Mouse (Mus musculus) fat pad, adult 2 months (tissue): ENCODE results near the gene Pgrmc1.
"Not testable (repeated sequence)": the region's sequence is repeated elsewhere in the genome, so short reads cannot be mapped to it uniquely, and the experiment has no call there.

Experiments used
- DNase-seq: peaks from one replicate; pipeline ENCODE4 v3.0.0-alpha.2; 2011; ENCODE audit warnings: low read depth, low spot score; ENCODE audit errors: extremely low read depth

Gene Pgrmc1

GRCm38 (mm10) chrX:36597707-36598389, at the start of gene Pgrmc1:
TSS of gene Pgrmc1 (plus strand) at chrX:36598206.
- DNase-seq = no peak

DNA sequence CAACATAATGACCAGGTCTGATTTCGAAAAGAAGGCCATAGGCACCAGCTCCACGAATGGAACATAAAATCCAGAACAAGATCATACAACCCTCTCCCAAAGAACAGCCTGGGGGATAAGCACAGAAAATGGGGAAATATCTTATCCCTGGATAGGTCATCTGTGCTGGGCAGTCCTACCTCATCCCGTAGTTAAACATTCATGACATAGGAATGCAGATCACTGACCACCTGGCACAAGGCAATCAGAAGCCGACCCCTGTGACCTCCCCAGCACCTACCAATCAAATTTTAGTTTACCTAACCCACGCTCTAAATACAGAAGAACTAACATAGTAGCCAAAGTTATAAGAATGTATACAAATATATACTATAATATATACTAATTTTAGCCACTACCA, 49.2 kb upstream of the Pgrmc1 start:
- DNase-seq = no peak

GRCm38 (mm10) chrX:36550906-36551305, 47.1 kb upstream of the Pgrmc1 start:
- DNase-seq = no peak

DNA sequence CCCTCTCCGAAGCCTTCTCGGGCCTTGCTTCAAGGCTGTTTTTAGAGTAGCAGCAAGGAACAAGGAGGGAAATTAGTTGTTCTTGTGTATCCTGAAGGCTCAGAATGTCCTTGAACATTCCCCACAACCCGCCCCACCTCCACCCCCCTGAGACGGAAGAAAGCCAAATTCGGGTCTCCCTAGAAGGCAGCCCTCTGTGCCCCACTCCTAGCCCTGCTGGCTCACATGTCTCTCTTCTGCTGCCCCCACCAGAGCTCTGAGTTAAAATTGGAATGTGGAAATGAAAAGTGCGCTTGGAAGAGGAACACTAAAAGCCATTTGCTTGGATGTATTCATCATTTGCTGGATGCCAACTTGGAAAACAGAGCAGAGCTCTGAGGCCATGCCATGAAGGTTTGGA, 46.7 kb upstream of the Pgrmc1 start:
- DNase-seq = no peak

- no peak for DNase-seq
Observed at GRCm38 (mm10) chrX:36552055-36552587, 45.9 kb upstream of the Pgrmc1 start.

DNA sequence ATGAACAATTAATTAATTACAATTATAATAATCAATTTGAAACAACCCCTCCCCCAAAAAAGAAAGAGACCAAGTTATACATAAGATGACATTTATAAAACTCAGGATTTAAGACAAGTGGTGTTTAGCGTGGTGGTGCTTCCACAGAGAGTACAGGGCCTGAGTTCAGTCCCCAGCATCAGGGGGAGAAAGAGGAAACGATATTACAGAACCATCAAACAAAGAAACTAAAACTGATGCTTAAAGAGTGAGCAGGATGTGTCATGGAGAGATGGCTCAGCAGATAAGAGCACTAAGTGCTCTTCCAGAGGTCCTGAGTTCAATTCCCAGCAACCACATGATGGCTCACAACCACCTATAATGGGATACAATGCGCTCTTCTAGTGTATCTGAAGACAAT, 45.3 kb upstream of the Pgrmc1 start:
- no peak for DNase-seq

GRCm38 (mm10) chrX:36555196-36555595, 42.8 kb upstream of the Pgrmc1 start:
- DNase-seq = not testable (repeated sequence)

GRCm38 (mm10) chrX:36560170-36560569, 37.8 kb upstream of the Pgrmc1 start:
- DNase-seq = no peak

GRCm38 (mm10) chrX:36561650-36562049, 36.4 kb upstream of the Pgrmc1 start:
- no peak for DNase-seq

- DNase-seq = no peak
Observed at GRCm38 (mm10) chrX:36562079-36562478, 35.9 kb upstream of the Pgrmc1 start.

- no peak for DNase-seq
Observed at GRCm38 (mm10) chrX:36586629-36587303, 11.2 kb upstream of the Pgrmc1 start.

- no peak for DNase-seq
Observed at GRCm38 (mm10) chrX:36587304-36588209, 10.4 kb upstream of the Pgrmc1 start.

DNA sequence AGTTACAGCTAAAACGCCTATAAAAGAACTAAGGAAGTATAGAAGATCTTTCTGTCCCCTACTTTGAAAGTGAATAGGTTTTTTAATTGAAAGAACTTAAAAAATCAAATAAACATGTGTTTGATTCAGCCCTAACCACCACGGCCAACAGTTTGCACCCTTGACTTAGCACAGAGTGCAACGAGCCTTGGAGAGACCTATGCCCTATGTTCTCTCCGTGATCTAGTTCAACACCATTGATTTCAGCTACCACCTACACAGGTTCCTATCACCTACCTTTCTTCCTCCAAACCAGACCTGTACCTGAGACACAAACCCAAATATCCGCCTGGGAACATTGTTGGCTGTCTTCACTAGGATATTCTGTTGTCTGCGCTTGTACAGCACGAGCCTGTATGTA, 7.7 kb upstream of the Pgrmc1 start:
- no peak for DNase-seq

DNA sequence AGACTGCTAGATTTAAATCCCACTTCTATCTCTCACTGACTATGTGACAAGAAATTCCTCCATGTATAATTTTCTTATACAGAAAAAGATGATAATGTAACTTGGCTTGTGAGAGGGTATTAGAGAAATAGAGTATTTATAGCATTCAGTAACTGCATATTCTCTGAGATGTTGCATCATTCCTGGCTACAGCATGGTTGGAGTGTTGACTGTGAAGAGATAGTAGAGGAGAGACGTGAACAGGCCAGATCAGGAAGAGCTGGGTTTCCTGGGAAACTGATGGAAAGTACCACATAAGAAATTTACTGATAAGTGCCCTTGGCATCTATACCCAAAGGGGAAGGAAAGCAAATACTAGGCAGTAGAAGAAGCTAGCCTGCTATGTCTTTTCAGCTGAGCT, 6.9 kb upstream of the Pgrmc1 start:
- DNase-seq = no peak

DNA sequence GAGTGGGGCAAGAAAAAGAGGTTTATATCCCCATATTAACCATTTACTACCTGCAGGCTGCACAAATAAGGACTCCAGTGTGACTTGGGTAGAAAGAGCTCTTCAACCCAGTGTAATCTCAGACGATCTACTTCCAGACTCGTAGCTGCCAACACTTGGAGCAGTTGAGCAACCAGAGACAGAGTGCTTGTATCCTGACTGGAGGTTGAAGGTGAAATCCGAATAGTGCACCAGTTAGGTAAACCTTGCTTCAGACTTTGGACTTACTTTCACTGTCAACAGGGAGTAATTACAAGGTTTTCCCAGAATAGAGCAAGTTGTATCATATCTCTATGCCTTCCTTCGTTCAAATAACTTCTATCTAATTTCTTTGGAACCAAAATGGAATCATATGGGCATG, 6.5 kb upstream of the Pgrmc1 start:
- no peak for DNase-seq

DNA sequence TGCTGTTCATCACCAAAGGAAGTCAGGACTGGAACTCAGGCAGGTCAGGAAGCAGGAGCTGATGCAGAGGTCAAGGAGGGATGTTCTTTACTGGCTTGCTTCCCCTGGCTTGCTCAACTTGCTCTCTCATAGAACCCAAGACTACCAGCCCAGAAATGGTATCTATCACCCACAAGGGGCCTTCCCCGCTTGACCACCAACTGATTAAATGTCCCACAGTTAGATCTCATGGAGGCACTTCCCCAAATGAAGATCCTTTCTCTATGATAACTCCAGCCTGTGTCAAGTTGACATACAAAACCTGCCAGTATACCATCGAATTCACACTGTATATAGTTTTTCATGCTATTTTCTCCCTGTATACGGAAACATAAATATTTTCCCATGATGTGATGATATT, 2.8 kb upstream of the Pgrmc1 start:
- DNase-seq = no peak

DNA sequence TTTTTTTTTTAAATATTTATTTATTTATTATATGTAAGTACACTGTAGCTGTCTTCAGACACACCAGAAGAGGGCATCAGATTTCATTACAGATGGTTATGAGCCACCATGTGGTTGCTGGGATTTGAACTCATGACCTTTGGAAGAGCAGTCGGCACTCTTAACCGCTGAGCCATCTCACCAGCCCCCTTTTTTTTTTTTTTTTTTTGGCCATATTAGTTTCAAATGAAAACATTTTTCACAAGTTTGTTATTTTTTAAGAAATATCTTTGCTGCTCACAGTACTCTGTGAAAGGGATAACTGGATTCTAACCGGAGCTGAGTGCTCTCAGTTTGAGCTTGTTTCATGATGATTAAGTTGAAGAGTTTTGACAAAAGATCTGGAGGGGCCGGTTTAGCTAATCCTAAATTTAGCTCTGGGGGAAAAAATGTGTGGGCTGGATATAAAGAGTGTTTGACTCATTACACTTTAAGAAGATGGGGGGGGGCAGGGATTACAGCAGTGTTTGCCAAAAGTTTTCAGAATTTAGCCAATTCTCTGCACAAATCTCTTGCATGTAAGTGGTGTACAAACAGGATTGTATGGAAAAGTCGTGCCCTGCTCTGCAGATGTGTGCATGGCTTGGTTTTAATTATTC, 1.4 kb upstream of the Pgrmc1 start:
- not testable (repeated sequence) for DNase-seq

- DNase-seq = no peak
Observed at GRCm38 (mm10) chrX:36598390-36598810, 394 bp downstream of the Pgrmc1 start.

DNA sequence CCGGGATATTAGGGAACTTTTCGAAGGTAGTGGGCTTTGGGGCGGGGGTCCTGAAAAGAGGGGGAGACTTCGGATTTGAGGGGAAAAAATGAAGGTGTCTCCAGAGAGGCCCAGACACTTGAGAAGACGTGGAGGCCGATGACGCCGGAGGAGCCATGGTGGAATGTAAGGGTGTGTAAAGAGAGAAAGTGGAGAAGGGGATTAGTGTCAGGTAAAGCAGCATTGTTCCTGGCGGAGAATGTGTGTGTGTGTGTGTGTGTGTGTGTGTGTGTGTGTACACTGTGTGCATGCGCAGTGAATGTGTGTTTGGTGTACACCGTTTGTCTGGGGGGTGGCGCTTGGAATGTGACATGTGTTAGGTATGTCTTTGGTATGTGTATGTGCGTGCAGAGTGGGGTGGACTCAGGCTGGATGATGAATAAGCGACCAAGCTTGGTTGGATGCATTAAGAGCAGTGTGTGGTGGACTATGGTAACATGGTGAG, 897 bp downstream of the Pgrmc1 start:
- DNase-seq = no peak

- no peak for DNase-seq
Observed at GRCm38 (mm10) chrX:36599656-36600055, 1.6 kb downstream of the Pgrmc1 start.

DNA sequence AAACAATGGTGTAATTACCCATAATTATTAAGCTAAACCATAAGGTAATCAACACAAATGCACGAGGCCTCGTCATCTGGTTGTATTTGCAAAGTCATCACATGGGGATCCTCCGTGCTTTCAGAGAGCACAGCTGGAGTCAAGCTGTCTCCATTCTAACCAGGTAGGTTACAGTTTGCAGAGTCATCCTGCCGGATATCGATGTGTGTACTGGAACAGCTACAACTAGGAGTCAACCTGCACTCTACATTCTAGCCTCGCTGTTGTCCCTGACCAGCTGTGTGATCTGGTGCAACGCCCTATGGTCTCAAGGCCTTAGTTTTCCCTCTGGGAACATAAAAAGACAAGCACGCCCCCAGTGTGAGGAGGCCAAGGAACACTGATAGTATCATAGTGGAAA, 2.1 kb downstream of the Pgrmc1 start:
- no peak for DNase-seq
